Mouse (Mus musculus): ENCODE data around the gene Ski. TPM values are rescaled to one million over a fixed set of nuclear protein-coding genes. Genes with fewer than 3 reads are reported as not detected.

Gene Ski
- polyA plus RNA-seq, 1 experiment from 2014 or later = 59.8 TPM

- TF ChIP-seq CTCF (IDR thresholded peaks at IDR 0.05) = no peak
- H3K27me3 ChIP-seq = no peaks in the 10 kb centered on the region
- DNase-seq (ENCODE audit: low read depth, low spot score) = no peak
- in situ Hi-C loops (cut with MboI; ENCODE audit: low pct_unique_long_range_greater_than_20kb) = no loop called here
- ChIA-PET CTCF (no interaction called here), POLR2A (interaction anchor here (0.8 to 0.9 kb wide), 2 partner anchors 8 kb away, joined by 3 to 4 read pairs; no protein-coding TSS in a partner anchor)
- ATAC-seq = no peak
Measured at GRCm38 (mm10) chr4:155184248-155185070, 37.9 kb downstream of the Ski start.

- TF ChIP-seq CTCF (IDR thresholded peaks at IDR 0.05) = no peak
- ATAC-seq = no peak
- ChIA-PET CTCF (no interaction called here), POLR2A (interaction anchor here (0.7 kb wide), 1 partner anchor 146 kb away, joined by 3 read pairs; no protein-coding TSS in a partner anchor)
- DNase-seq (ENCODE audit: low read depth, low spot score) = no peak
- no peaks in the 10 kb centered on the region for H3K27me3 ChIP-seq
- in situ Hi-C loops (cut with MboI; ENCODE audit: low pct_unique_long_range_greater_than_20kb) = no loop called here
Measured at GRCm38 (mm10) chr4:155183201-155183600, 39.2 kb downstream of the Ski start.

GRCm38 (mm10) chr4:155178981-155179512, 43.3 kb downstream of the Ski start:
- ATAC-seq (no peak), DNase-seq (ENCODE audit: low read depth, low spot score) (no peak)
- TF ChIP-seq CTCF (IDR thresholded peaks at IDR 0.05) = no peak
- POLR2A ChIA-PET = no interaction called here
- H3K27me3 ChIP-seq = no peaks in the 10 kb centered on the region
- in situ Hi-C loops (cut with MboI; ENCODE audit: low pct_unique_long_range_greater_than_20kb) = no loop called here
- CTCF ChIA-PET = interaction anchor here (0.9 kb wide), 1 partner anchor 22 kb away, joined by 3 read pairs; no protein-coding TSS in a partner anchor

- ATAC-seq (no peak), DNase-seq (ENCODE audit: low read depth, low spot score) (no peak)
- no peaks in the 10 kb centered on the region for H3K27me3 ChIP-seq
- ChIA-PET POLR2A (no interaction called here), CTCF (interaction anchor here (0.9 to 1.4 kb wide), 2 partner anchors 11 to 21 kb away, joined by 3 read pairs; no protein-coding TSS in a partner anchor)
- no peak for TF ChIP-seq CTCF (IDR thresholded peaks at IDR 0.05)
- in situ Hi-C loops (cut with MboI; ENCODE audit: low pct_unique_long_range_greater_than_20kb) = no loop called here
Measured at GRCm38 (mm10) chr4:155178274-155178673, 44.1 kb downstream of the Ski start.

GRCm38 (mm10) chr4:155176210-155176609, 46.2 kb downstream of the Ski start:
- ATAC-seq (no peak), DNase-seq (ENCODE audit: low read depth, low spot score) (no peak)
- ChIA-PET CTCF (interaction anchor here (1.6 kb wide), 1 partner anchor 73 kb away, joined by 3 read pairs; no protein-coding TSS in a partner anchor), POLR2A (interaction anchor here (1.0 kb wide), 2 partner anchors 8 to 42 kb away, joined by 3 read pairs; no protein-coding TSS in a partner anchor)
- no peaks in the 10 kb centered on the region for H3K27me3 ChIP-seq
- no peak for TF ChIP-seq CTCF (IDR thresholded peaks at IDR 0.05)
- in situ Hi-C loops (cut with MboI; ENCODE audit: low pct_unique_long_range_greater_than_20kb) = no loop called here

- ChIA-PET CTCF (interaction anchor here (1.5 kb wide), 1 partner anchor 82 kb away, joined by 3 read pairs; no protein-coding TSS in a partner anchor), POLR2A (no interaction called here)
- in situ Hi-C loops (cut with MboI; ENCODE audit: low pct_unique_long_range_greater_than_20kb) = loop anchor here (5.0 kb wide), 1 partner anchor 43 kb away; no protein-coding TSS in a partner anchor
- DNase-seq (ENCODE audit: low read depth, low spot score) (peak; percentile 56), ATAC-seq (peak; percentile 44)
- no peaks in the 10 kb centered on the region for H3K27me3 ChIP-seq
- TF ChIP-seq CTCF (IDR thresholded peaks at IDR 0.05) = no peak
Measured at GRCm38 (mm10) chr4:155173822-155174785, 48.3 kb downstream of the Ski start.

GRCm38 (mm10) chr4:155172909-155173821, 49.2 kb downstream of the Ski start:
- no peaks in the 10 kb centered on the region for H3K27me3 ChIP-seq
- peak; percentile 75 for ATAC-seq
- in situ Hi-C loops (cut with MboI; ENCODE audit: low pct_unique_long_range_greater_than_20kb) = loop anchor here (5.0 kb wide), 1 partner anchor 44 kb away; no protein-coding TSS in a partner anchor
- no peak for TF ChIP-seq CTCF (IDR thresholded peaks at IDR 0.05)
- DNase-seq (ENCODE audit: low read depth, low spot score) = peak; percentile 92
- POLR2A ChIA-PET = no interaction called here
- CTCF ChIA-PET = interaction anchor here (0.6 kb wide), 1 partner anchor 16 kb away, joined by 3 read pairs; no protein-coding TSS in a partner anchor

- no peak for TF ChIP-seq CTCF (IDR thresholded peaks at IDR 0.05)
- CTCF ChIA-PET = no interaction called here
- in situ Hi-C loops (cut with MboI; ENCODE audit: low pct_unique_long_range_greater_than_20kb) = loop anchor here (5.0 kb wide), 1 partner anchor 45 kb away; no protein-coding TSS in a partner anchor
- H3K27me3 ChIP-seq = no peaks in the 10 kb centered on the region
- DNase-seq (ENCODE audit: low read depth, low spot score) = no peak
- ATAC-seq = no peak
- POLR2A ChIA-PET = interaction anchor here (1.0 kb wide), 1 partner anchor 29 kb away, joined by 3 read pairs; no protein-coding TSS in a partner anchor
Measured at GRCm38 (mm10) chr4:155171961-155172533, 50.3 kb downstream of the Ski start.

All from Patski (cell line).